Mouse (Mus musculus): Measurements from ENCODE around the gene Slc17a5.

DNA sequence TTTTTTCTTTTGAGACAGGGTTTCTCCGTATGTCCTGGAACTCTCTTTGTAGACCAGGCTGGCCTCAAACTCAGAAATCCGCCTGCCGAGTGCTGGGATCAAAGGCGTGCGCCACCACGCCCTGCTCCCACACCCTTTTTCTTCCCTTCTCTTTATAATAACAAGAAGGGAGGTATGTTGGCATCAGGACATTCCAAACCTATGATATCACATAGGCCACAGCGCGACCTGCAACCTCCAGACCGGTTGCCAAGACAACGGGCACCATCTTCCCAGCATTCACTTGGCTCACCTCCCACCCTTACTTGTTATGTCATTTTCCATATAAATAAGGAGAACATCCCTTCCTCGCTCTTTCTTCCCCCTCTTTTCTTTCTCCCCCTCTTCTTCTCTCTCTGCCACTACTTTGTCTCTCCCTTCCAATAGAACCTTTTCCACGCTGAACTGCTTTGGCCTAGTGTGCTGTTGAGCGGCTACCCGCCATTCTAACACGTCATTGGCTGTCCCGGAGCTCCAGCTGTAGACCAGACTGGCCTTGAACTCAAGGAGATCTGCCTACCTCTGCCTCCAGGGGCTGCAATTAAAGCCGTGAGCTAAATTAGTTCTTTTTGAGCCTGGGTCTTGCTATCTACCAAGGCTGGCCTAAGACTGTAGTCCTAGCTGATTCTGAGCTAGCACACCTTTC is 62.2 kb downstream of the Slc17a5 start:
- TF ChIP-seq CTCF (IDR thresholded peaks at IDR 0.05; ENCODE audit: low read depth, low read length), result no peak
- TF ChIP-seq POLR2A (IDR thresholded peaks at IDR 0.05; ENCODE audit: extremely low read depth, insufficient read depth, low read length), result no peak
